Mouse (Mus musculus) G1E (cell line): ENCODE results near the gene Plcb4.

Experiments
- CTCF ChIP-seq: IDR thresholded peaks from 2 replicates; pipeline ENCODE4 v1.5.1; 2012; ENCODE audit warnings: low read depth, low read length, inconsistent platforms, mixed read lengths
- GATA1 ChIP-seq: IDR thresholded peaks from 2 replicates; pipeline ENCODE4 v1.6.1; 2012; ENCODE audit warnings: borderline replicate concordance, low read length, inconsistent platforms, mixed read lengths
- TAL1 ChIP-seq: conservative IDR thresholded peaks from 2 replicates; pipeline ENCODE4 v1.6.1; 2012; ENCODE audit warnings: low read depth, low read length, inconsistent platforms, mixed read lengths

GRCm38 (mm10) chr2:135812701-135813246 is 154.0 kb downstream of the Plcb4 start:
- TF ChIP-seq GATA1 (no peak), CTCF (no peak), TAL1 (no peak)
